Mouse (Mus musculus): ENCODE measurements around the gene Mapk12.

The Mapk12 gene

GRCm38 (mm10) chr15:89098616-89099015 lies 41.9 kb downstream of the Mapk12 start:
- DNase-seq (ENCODE audit: low read depth, low spot score) = no peak

GRCm38 (mm10) chr15:89097450-89097849 lies 43.1 kb downstream of the Mapk12 start:
- DNase-seq (ENCODE audit: low read depth, low spot score) = no peak

GRCm38 (mm10) chr15:89092181-89092580 lies 48.3 kb downstream of the Mapk12 start:
- DNase-seq (ENCODE audit: low read depth, low spot score) = no peak

GRCm38 (mm10) chr15:89090662-89091061 lies 49.8 kb downstream of the Mapk12 start:
- no peak for DNase-seq (ENCODE audit: low read depth, low spot score)

- DNase-seq (ENCODE audit: low read depth, low spot score) = no peak
Observed at GRCm38 (mm10) chr15:89089248-89090051, 51.1 kb downstream of the Mapk12 start.

- peak; percentile 91 for DNase-seq (ENCODE audit: low read depth, low spot score)
Observed at GRCm38 (mm10) chr15:89088607-89089247, 51.8 kb downstream of the Mapk12 start, which contains the start of gene Selenoo. TSS of gene Selenoo (plus strand) at chr15:89089084.

GRCm38 (mm10) chr15:89084826-89085225 lies 55.7 kb downstream of the Mapk12 start:
- DNase-seq (ENCODE audit: low read depth, low spot score) = no peak

- no peak for DNase-seq (ENCODE audit: low read depth, low spot score)
Observed at GRCm38 (mm10) chr15:89083906-89084305, 56.6 kb downstream of the Mapk12 start.
